Mouse (Mus musculus) spleen, embryonic (tissue): ENCODE measurements around the gene Sf3b2.
"Not testable (repeated sequence)": the region's sequence is repeated elsewhere in the genome, so short reads cannot be mapped to it uniquely, and the experiment has no call there.

ENCODE experiments used
- CTCF ChIA-PET: fragments of 350-600 bp; sonication (Branson Sonifier 250); formaldehyde crosslinking; loops from one replicate; lab custom pipeline; 2022; lab: Charles Lee

Gene Sf3b2

GRCm38 (mm10) chr19:5273916-5274315 is 21.3 kb downstream of the Sf3b2 start:
- CTCF ChIA-PET, result interaction anchor here (0.5 to 0.6 kb wide), 3 partner anchors 12 to 187 kb away, joined by 3 to 4 read pairs (median 4); no protein-coding TSS in a partner anchor

- CTCF ChIA-PET, result no interaction called here
Observed at GRCm38 (mm10) chr19:5272801-5273733, 22.2 kb downstream of the Sf3b2 start, which contains the start of gene Pacs1. TSS of gene Pacs1 (minus strand) at chr19:5273119.

GRCm38 (mm10) chr19:5272326-5272795 is 22.9 kb downstream of the Sf3b2 start:
- CTCF ChIA-PET, result no interaction called here

GRCm38 (mm10) chr19:5271430-5271829 is 23.8 kb downstream of the Sf3b2 start:
- CTCF ChIA-PET, result no interaction called here

GRCm38 (mm10) chr19:5269392-5269791 is 25.9 kb downstream of the Sf3b2 start:
- CTCF ChIA-PET, result interaction anchor here (0.6 to 0.7 kb wide), 2 partner anchors 101 to 1362 kb away, joined by 4 read pairs; no protein-coding TSS in a partner anchor

- CTCF ChIA-PET, result interaction anchor here (0.6 kb wide), 1 partner anchor 1363 kb away, joined by 4 read pairs; no protein-coding TSS in a partner anchor
Observed at GRCm38 (mm10) chr19:5268875-5269274, 26.4 kb downstream of the Sf3b2 start.

GRCm38 (mm10) chr19:5268017-5268416 is 27.2 kb downstream of the Sf3b2 start:
- CTCF ChIA-PET, result no interaction called here

- CTCF ChIA-PET, result no interaction called here
Observed at GRCm38 (mm10) chr19:5267015-5267414, 28.2 kb downstream of the Sf3b2 start.

GRCm38 (mm10) chr19:5257140-5257539 is 38.1 kb downstream of the Sf3b2 start:
- CTCF ChIA-PET, result interaction anchor here (0.6 to 0.7 kb wide), 2 partner anchors 27 to 183 kb away, joined by 3 read pairs; no protein-coding TSS in a partner anchor

GRCm38 (mm10) chr19:5236981-5237380 is 58.3 kb downstream of the Sf3b2 start:
- CTCF ChIA-PET, result not testable (repeated sequence)

GRCm38 (mm10) chr19:5232696-5233095 is 62.6 kb downstream of the Sf3b2 start:
- CTCF ChIA-PET, result interaction anchor here (0.6 kb wide), 1 partner anchor 1647 kb away, joined by 6 read pairs; no protein-coding TSS in a partner anchor

- CTCF ChIA-PET, result no interaction called here
Observed at GRCm38 (mm10) chr19:5230110-5230509, 65.1 kb downstream of the Sf3b2 start.

- CTCF ChIA-PET, result no interaction called here
Observed at GRCm38 (mm10) chr19:5224624-5225023, 70.6 kb downstream of the Sf3b2 start.

GRCm38 (mm10) chr19:5224077-5224476 is 71.2 kb downstream of the Sf3b2 start:
- CTCF ChIA-PET, result no interaction called here
